Mouse (Mus musculus) right cerebral cortex, postnatal 10 days (tissue): ENCODE results near the gene Adgrv1.
A peak's percentile ranks its signal among the peaks of the same experiment; 100 is the strongest.

ENCODE experiments used
- DNase-seq, 2 experiments: peaks; one replicate each; pipeline ENCODE4 v3.0.0; 2021; ENCODE audit warnings: low spot score in 2 of 2

The Adgrv1 gene

GRCm38 (mm10) chr13:81610349-81610748 lies 22.6 kb downstream of the Adgrv1 start:
- DNase-seq, result no peak

- no peak for DNase-seq
Observed at GRCm38 (mm10) chr13:81606991-81607390, 26.0 kb downstream of the Adgrv1 start.

- no peak for DNase-seq
Observed at GRCm38 (mm10) chr13:81596910-81597607, 35.9 kb downstream of the Adgrv1 start.

- no peak for DNase-seq
Observed at GRCm38 (mm10) chr13:81578692-81579091, 54.3 kb downstream of the Adgrv1 start.

GRCm38 (mm10) chr13:81570241-81570821 lies 62.6 kb downstream of the Adgrv1 start:
- peak; percentile 34 to 51 for DNase-seq

GRCm38 (mm10) chr13:81550024-81550423 lies 82.9 kb downstream of the Adgrv1 start:
- DNase-seq, result no peak

GRCm38 (mm10) chr13:81534916-81535315 lies 98.0 kb downstream of the Adgrv1 start:
- DNase-seq, result no peak

- no peak for DNase-seq
Observed at GRCm38 (mm10) chr13:81526687-81527086, 106.3 kb downstream of the Adgrv1 start.

GRCm38 (mm10) chr13:81510142-81510541 lies 122.8 kb downstream of the Adgrv1 start:
- DNase-seq, result peak; percentile 67 to 74

- DNase-seq, result no peak
Observed at GRCm38 (mm10) chr13:81497035-81497434, 135.9 kb downstream of the Adgrv1 start.

- DNase-seq, result peak; percentile 33 to 47
Observed at GRCm38 (mm10) chr13:81491971-81492370, 141.0 kb downstream of the Adgrv1 start.

GRCm38 (mm10) chr13:81486980-81487379 lies 146.0 kb downstream of the Adgrv1 start:
- no peak for DNase-seq

- DNase-seq, result no peak
Observed at GRCm38 (mm10) chr13:81473750-81474149, 159.2 kb downstream of the Adgrv1 start.

- no peak for DNase-seq
Observed at GRCm38 (mm10) chr13:81466661-81467060, 166.3 kb downstream of the Adgrv1 start.

GRCm38 (mm10) chr13:81465794-81466193 lies 167.2 kb downstream of the Adgrv1 start:
- DNase-seq, result no peak

- DNase-seq, result no peak
Observed at GRCm38 (mm10) chr13:81449630-81450029, 183.3 kb downstream of the Adgrv1 start.

- no peak for DNase-seq
Observed at GRCm38 (mm10) chr13:81449198-81449597, 183.8 kb downstream of the Adgrv1 start.

- no peak for DNase-seq
Observed at GRCm38 (mm10) chr13:81441412-81441811, 191.5 kb downstream of the Adgrv1 start.

- peak; percentile 85 to 91 for DNase-seq
Observed at GRCm38 (mm10) chr13:81439390-81440025, 193.4 kb downstream of the Adgrv1 start.

- DNase-seq, result no peak
Observed at GRCm38 (mm10) chr13:81437088-81437487, 195.9 kb downstream of the Adgrv1 start.

- peak in 1 of 2 experiments; percentile 65 for DNase-seq
Observed at GRCm38 (mm10) chr13:81426896-81427755, 205.8 kb downstream of the Adgrv1 start.

GRCm38 (mm10) chr13:81425111-81425510 lies 207.8 kb downstream of the Adgrv1 start:
- no peak for DNase-seq
